Mouse (Mus musculus) midbrain, embryonic 16.5 days (tissue): Measurements from ENCODE around the gene Hist1h2ae. TPM values are rescaled to one million over a fixed set of nuclear protein-coding genes. Genes with fewer than 3 reads are reported as not detected.

Source experiments
- ATAC-seq: fragments of 200-750 bp; cut with Nextera tagmentation; 2 replicates; pipeline ENCODE4 v1.8.0; 2017; ENCODE audit warnings: moderate TSS enrichment
- H3K27ac ChIP-seq: fragments of 300-500 bp; sonication (generic); 2 replicates; pipeline ENCODE4 v1.5.1; 2014; ENCODE audit warnings: mild to moderate bottlenecking, low read length, mixed read lengths
- H3K27me3 ChIP-seq: fragments of 300-500 bp; sonication (generic); 2 replicates; pipeline ENCODE4 v1.6.1; 2014; ENCODE audit warnings: low read depth, low read length, mixed read lengths; ENCODE audit not compliant: control insufficient read depth, insufficient read depth
- H3K36me3 ChIP-seq: fragments of 300-500 bp; sonication (generic); 2 replicates; pipeline ENCODE4 v1.6.1; 2014; ENCODE audit warnings: mild to moderate bottlenecking, low read length, moderate library complexity, mixed read lengths; ENCODE audit not compliant: control insufficient read depth, insufficient read depth
- H3K4me1 ChIP-seq: fragments of 300-500 bp; sonication (generic); 2 replicates; pipeline ENCODE4 v1.6.1; 2014; ENCODE audit warnings: mild to moderate bottlenecking, low read length, mixed read lengths; ENCODE audit not compliant: control insufficient read depth, insufficient read depth
- H3K4me2 ChIP-seq: fragments of 300-500 bp; sonication (generic); 2 replicates; pipeline ENCODE4 v1.6.1; 2014; ENCODE audit warnings: mild to moderate bottlenecking, low read length, mixed read lengths
- H3K4me3 ChIP-seq: fragments of 300-500 bp; sonication (generic); 2 replicates; pipeline ENCODE4 v1.5.1; 2014; ENCODE audit warnings: low read depth, mild to moderate bottlenecking, low read length, moderate library complexity, mixed read lengths
- H3K9ac ChIP-seq: fragments of 300-500 bp; sonication (generic); 2 replicates; pipeline ENCODE4 v1.6.1; 2014; ENCODE audit warnings: low read depth, low read length, mixed read lengths
- H3K9me3 ChIP-seq: fragments of 300-500 bp; sonication (generic); replicated peaks from 2 replicates; pipeline ENCODE4 v1.6.1; 2014; ENCODE audit warnings: mild to moderate bottlenecking, low read length, mixed read lengths; ENCODE audit not compliant: control insufficient read depth, poor library complexity, severe bottlenecking
- WGBS: fragments of 180-500 bp; shearing (Covaris S2); extraction: QIAGEN DNeasy Blood & Tissue Kit; methylation state at CpG from one replicate; pipeline ENCODE4 v1.1.7; 2014; 5-methylcytosine and 5-hydroxymethylcytosine counted together
- microRNA-seq: library from miRNA; unstranded; fragments of <30 nt; microRNA quantifications from one replicate; pipeline ENCODE4, GENCODE M21; 2017
- polyA plus RNA-seq: library from polyadenylated mRNA; unstranded; fragments of >200 nt; fragmentation: Nextera tagmentation; extraction: Ambion mirVana; gene quantifications from 2 replicates; pipeline ENCODE4 v1.2.1, GENCODE M21; 2015

Hist1h2ae gene
- polyA plus RNA-seq, 1 experiment from 2014 or later, result 7.7 TPM

DNA sequence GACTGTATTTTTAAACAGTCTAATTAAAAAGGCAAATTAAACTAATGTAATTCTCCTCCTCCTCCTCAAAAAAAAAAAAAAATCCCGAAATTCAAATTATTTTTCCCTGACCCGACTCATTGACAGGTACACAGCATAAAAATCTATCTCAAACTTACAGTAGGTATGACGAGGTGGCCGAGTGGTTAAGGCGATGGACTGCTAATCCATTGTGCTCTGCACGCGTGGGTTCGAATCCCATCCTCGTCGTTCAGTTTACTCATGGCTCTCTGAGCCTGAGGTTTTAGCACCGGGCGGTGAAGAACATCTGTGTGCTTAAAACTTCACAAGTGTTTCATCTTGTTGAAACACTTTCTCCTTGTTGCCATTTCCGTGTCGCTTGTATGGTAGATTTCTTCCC, 49.3 kb downstream of the Hist1h2ae start:
- Histone ChIP-seq H3K27ac (no peak overlapping the region), H3K9ac (no peak overlapping the region), H3K4me2 (peak overlapping the region; percentile 34), H3K27me3 (no peaks in the 10 kb centered on the region), H3K36me3 (no peaks in the 10 kb centered on the region), H3K4me3 (peak overlapping the region; percentile 7; the same call in 1 of the 2 replicates), H3K4me1 (peaks cover 12% of the 10 kb centered on the region; the same call in 1 of the 2 replicates), H3K9me3 (no peaks in the 10 kb centered on the region)
- WGBS, result under 1% methylated on average over 14 of the region's 14 CpGs
- ATAC-seq, result no peak

Small RNAs within 50 kb of the gene (microRNA-seq; reads per million reads assigned to microRNA genes)
- gene Gm44297 (not detected), gene Gm44359 (not detected), gene Gm44394 (not detected)

Other genes starting within 250 kb of the Hist1h2ae start
- gene Zfp322a, start 202.0 kb downstream of the Hist1h2ae start, polyA plus RNA-seq, result 55.5 and 57.4 TPM in 2 replicates
- gene Abt1, start 147.4 kb downstream of the Hist1h2ae start, polyA plus RNA-seq, result 9.1 and 11.0 TPM in 2 replicates
- 0.10 and 0.31 TPM in 2 replicates for gene Btn1a1, start 105.3 kb downstream of the Hist1h2ae start, polyA plus RNA-seq
- 0.15 TPM in 1 of 2 replicates, not detected in the other for gene Btn2a2, start 82.4 kb downstream of the Hist1h2ae start, polyA plus RNA-seq
- gene Hist1h4h, start 40.2 kb downstream of the Hist1h2ae start, polyA plus RNA-seq, result 1.5 and 3.0 TPM in 2 replicates
- gene Hist1h2af, start 37.3 kb downstream of the Hist1h2ae start, polyA plus RNA-seq, result not detected in 2 replicates
- gene Hist1h3g, start 35.8 kb downstream of the Hist1h2ae start, polyA plus RNA-seq, result not detected in 2 replicates
- gene Hist1h2bh, start 27.8 kb downstream of the Hist1h2ae start, polyA plus RNA-seq, result 0.27 TPM in 1 of 2 replicates, not detected in the other
- gene Hist1h3f, start 27.2 kb downstream of the Hist1h2ae start, polyA plus RNA-seq, result not detected in 2 replicates
- gene Hist1h4f, start 19.6 kb downstream of the Hist1h2ae start, polyA plus RNA-seq, result not detected in 2 replicates
- gene Hist1h1d, start 18.0 kb downstream of the Hist1h2ae start, polyA plus RNA-seq, result 0.07 TPM in 1 of 2 replicates, not detected in the other
- gene Hist1h3e, start 8.9 kb downstream of the Hist1h2ae start, polyA plus RNA-seq, result 1.0 and 1.4 TPM in 2 replicates
- gene Hist1h2bg, start 176 bp upstream of the Hist1h2ae start, polyA plus RNA-seq, result 0.36 and 0.86 TPM in 2 replicates
- not detected in 2 replicates for gene Hist1h2bf, start 3.0 kb upstream of the Hist1h2ae start, polyA plus RNA-seq
- not detected in 2 replicates for gene Hist1h2ad, start 3.2 kb upstream of the Hist1h2ae start, polyA plus RNA-seq
- 0.53 and 0.60 TPM in 2 replicates for gene Hist1h3d, start 4.5 kb upstream of the Hist1h2ae start, polyA plus RNA-seq
- gene Hist1h4d, start 10.4 kb upstream of the Hist1h2ae start, polyA plus RNA-seq, result 21.8 and 27.6 TPM in 2 replicates
- gene Hist1h2be, start 49.9 kb upstream of the Hist1h2ae start, polyA plus RNA-seq, result 1.0 and 1.4 TPM in 2 replicates
- gene Hist1h1e, start 51.3 kb upstream of the Hist1h2ae start, polyA plus RNA-seq, result 3.3 and 4.4 TPM in 2 replicates
- gene Hist1h2ac, start 112.7 kb upstream of the Hist1h2ae start, polyA plus RNA-seq, result 0.23 and 0.32 TPM in 2 replicates
- 14.9 and 17.1 TPM in 2 replicates for gene Hist1h2bc, start 113.0 kb upstream of the Hist1h2ae start, polyA plus RNA-seq
- not detected in 2 replicates for gene Hist1h1t, start 124.6 kb upstream of the Hist1h2ae start, polyA plus RNA-seq
- gene Hist1h4c, start 127.2 kb upstream of the Hist1h2ae start, polyA plus RNA-seq, result 1.8 and 3.2 TPM in 2 replicates
- gene Hfe, start 139.6 kb upstream of the Hist1h2ae start, polyA plus RNA-seq, result 2.8 and 3.8 TPM in 2 replicates
- 7.1 and 8.7 TPM in 2 replicates for gene Hist1h1c, start 167.6 kb upstream of the Hist1h2ae start, polyA plus RNA-seq
- 0.76 TPM in 1 of 2 replicates, not detected in the other for gene Hist1h3c, start 174.4 kb upstream of the Hist1h2ae start, polyA plus RNA-seq
- not detected in 2 replicates for gene Hist1h2bb, start 175.5 kb upstream of the Hist1h2ae start, polyA plus RNA-seq
- 1.1 and 6.2 TPM in 2 replicates for gene Hist1h2ab, start 179.9 kb upstream of the Hist1h2ae start, polyA plus RNA-seq
- gene Hist1h3b, start 181.0 kb upstream of the Hist1h2ae start, polyA plus RNA-seq, result 0.89 and 1.1 TPM in 2 replicates
- 0.98 and 1.8 TPM in 2 replicates for gene Hist1h4b, start 185.8 kb upstream of the Hist1h2ae start, polyA plus RNA-seq
- gene Hist1h4a, start 190.0 kb upstream of the Hist1h2ae start, polyA plus RNA-seq, result 0.47 and 0.72 TPM in 2 replicates
- 0.40 and 0.68 TPM in 2 replicates for gene Hist1h3a, start 191.2 kb upstream of the Hist1h2ae start, polyA plus RNA-seq
- 0.30 TPM in 1 of 2 replicates, not detected in the other for gene Hist1h1a, start 192.4 kb upstream of the Hist1h2ae start, polyA plus RNA-seq
- not detected in 2 replicates for gene Trim38, start 198.7 kb upstream of the Hist1h2ae start, polyA plus RNA-seq
- not detected in 2 replicates for gene Slc17a2, start 235.8 kb upstream of the Hist1h2ae start, polyA plus RNA-seq